Mouse (Mus musculus) spleen, adult 2 months (tissue): ENCODE results near the gene Prickle4. TPM values are rescaled to one million over a fixed set of nuclear protein-coding genes. Genes with fewer than 3 reads are reported as not detected.

Experiments used
- DNase-seq, 2 experiments: peaks; one replicate each; pipeline versions ENCODE4 v3.0.0 to v3.0.0-alpha.2; 2012 to 2021; ENCODE audit warnings: low spot score in 2 of 2, low read depth in 1 of 2
- H3K27ac ChIP-seq: fragments of 200-500 bp; 2 replicates; pipeline ENCODE4 v1.5.1; 2012; ENCODE audit warnings: low read length, inconsistent platforms; ENCODE audit not compliant: insufficient read depth
- H3K27me3 ChIP-seq: fragments of 200-500 bp; 2 replicates; pipeline ENCODE4 v1.6.1; 2012; ENCODE audit warnings: mild to moderate bottlenecking, moderate library complexity, low read length, inconsistent platforms; ENCODE audit not compliant: control insufficient read depth, insufficient read depth
- H3K36me3 ChIP-seq: fragments of 200-500 bp; 2 replicates; pipeline ENCODE4 v1.6.1; 2012; ENCODE audit warnings: mild to moderate bottlenecking, low read length, inconsistent platforms; ENCODE audit not compliant: control insufficient read depth, insufficient read depth
- H3K4me1 ChIP-seq: fragments of 200-500 bp; 2 replicates; pipeline ENCODE4 v1.6.1; 2011; ENCODE audit warnings: inconsistent platforms; ENCODE audit not compliant: control insufficient read depth, insufficient read depth, insufficient read length
- H3K4me3 ChIP-seq: fragments of 200-500 bp; 2 replicates; pipeline ENCODE4 v1.5.1; 2011; ENCODE audit warnings: mild to moderate bottlenecking, inconsistent platforms; ENCODE audit not compliant: insufficient read depth, insufficient read length; ENCODE audit errors: extremely low read depth
- CTCF ChIP-seq: fragments of 200-500 bp; IDR thresholded peaks from 2 replicates; pipeline ENCODE4 v1.5.1; 2011; ENCODE audit warnings: mild to moderate bottlenecking, inconsistent platforms; ENCODE audit not compliant: insufficient read depth, insufficient read length, insufficient replicate concordance; ENCODE audit errors: extremely low read depth
- POLR2A ChIP-seq: fragments of 200-500 bp; IDR thresholded peaks from 2 replicates; pipeline ENCODE4 v1.6.1; 2011; ENCODE audit warnings: low read depth, low read length, inconsistent platforms
- WGBS: fragments of 180-500 bp; shearing (Covaris S2); methylation state at CpG from one replicate; pipeline ENCODE4 v1.1.7; 2018; 5-methylcytosine and 5-hydroxymethylcytosine counted together
- polyA plus RNA-seq: library from polyadenylated mRNA; depleted of rRNA; stranded (reverse); fragments of >200 nt; gene quantifications from 2 replicates; pipeline ENCODE4 v1.2.3, GENCODE M21; 2012

The Prickle4 gene
- polyA plus RNA-seq, 1 experiment = 1.7 TPM

DNA sequence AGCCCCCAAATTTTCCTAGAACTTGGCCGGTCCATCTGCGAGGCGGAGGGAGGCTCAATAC is 264 bp downstream of the Prickle4 start, which contains the start of gene Gm21981:
Gene Gm21981, minus strand, starts transcription at position 14 of the 61 bp plus-strand sequence.
- H3K27ac ChIP-seq = no peak within 1 kb of the TSS
- H3K27me3 ChIP-seq = peaks cover 3% of the 10 kb centered on the region; the same call in 1 of the 2 replicates
- WGBS = 4% methylated on average over 3 of the region's 3 CpGs
- H3K4me3 ChIP-seq = peak within 1 kb of the TSS; percentile 64
- 0 out of 2 replicates have a peak, but pooled peaks cover under 1% of the 10 kb centered on the region for H3K4me1 ChIP-seq
- no peaks in the 10 kb centered on the region for H3K36me3 ChIP-seq
- TF ChIP-seq CTCF (no peak), POLR2A (no peak)
- DNase-seq = no peak

DNA sequence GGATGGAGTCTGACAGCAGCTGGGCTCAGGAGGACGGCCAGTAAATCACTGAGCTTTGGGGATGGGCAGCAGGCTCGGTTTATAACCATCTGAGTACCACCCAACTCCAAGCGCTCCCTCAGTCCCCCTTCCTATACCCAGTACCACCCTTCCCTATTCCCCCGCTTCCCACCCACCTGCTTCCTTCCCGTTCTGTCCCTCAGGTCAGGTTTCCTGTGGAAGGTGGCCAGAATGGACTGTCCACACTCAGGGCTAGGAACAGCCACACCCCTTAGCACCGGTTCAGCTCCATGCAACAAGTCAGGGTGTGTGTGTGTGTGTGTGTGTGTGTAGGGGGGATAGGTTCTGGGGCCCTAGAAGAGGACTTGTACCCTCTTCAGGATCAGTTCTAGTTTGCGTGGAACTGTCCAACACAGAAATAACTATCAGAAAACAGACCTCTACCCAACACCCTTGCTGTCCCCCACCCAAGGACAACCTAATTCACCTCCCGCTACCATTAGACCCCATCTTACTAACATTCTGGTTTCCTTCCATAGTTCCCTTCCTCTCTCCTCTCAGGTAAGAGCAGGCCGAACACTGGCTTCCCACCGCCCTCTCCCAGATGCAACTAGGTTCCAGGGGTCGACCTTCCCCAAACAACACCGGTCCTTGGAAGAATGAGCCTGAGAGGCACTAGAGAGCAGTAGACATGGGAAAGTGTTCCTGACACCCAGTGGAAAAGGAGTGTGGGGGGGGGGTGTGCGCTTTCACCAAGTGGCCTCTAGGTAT is 680 bp downstream of the Prickle4 start:
- no peak for TF ChIP-seq POLR2A
- TF ChIP-seq CTCF = no peak
- Histone ChIP-seq H3K4me1 (peaks cover 4% of the 10 kb centered on the region; the same call in 1 of the 2 replicates), H3K27ac (no peak overlapping the region), H3K4me3 (peak overlapping the region; percentile 64; the same call in 1 of the 2 replicates), H3K36me3 (no peaks in the 10 kb centered on the region), H3K27me3 (peaks cover 3% of the 10 kb centered on the region; the same call in 1 of the 2 replicates)
- 67% methylated on average over 13 of the region's 13 CpGs for WGBS
- no peak for DNase-seq

DNA sequence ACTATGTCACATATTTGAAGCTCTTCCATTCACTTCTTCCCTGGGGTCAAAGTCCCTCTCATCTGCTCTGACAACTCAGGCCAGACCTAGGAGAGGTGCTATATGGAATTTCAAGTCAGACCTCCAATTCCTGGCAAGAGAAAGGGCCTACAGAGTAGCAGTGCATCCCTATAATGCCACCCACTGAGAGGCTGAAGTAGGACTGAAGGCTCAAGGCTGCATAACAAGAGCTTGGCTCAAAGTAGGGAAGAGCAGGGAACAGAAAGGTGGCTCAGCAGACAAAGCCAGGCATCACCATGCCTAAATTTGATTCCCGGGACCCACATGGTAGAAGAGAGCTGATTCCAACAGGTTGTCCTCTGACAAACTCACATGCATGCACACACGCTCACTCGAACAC is 2.9 kb downstream of the Prickle4 start:
- Histone ChIP-seq H3K4me3 (no peak overlapping the region), H3K4me1 (peaks cover 5% of the 10 kb centered on the region; the same call in 1 of the 2 replicates), H3K36me3 (no peaks in the 10 kb centered on the region), H3K27ac (no peak overlapping the region), H3K27me3 (peaks cover 3% of the 10 kb centered on the region; the same call in 1 of the 2 replicates)
- no peak for TF ChIP-seq POLR2A
- no peak for TF ChIP-seq CTCF
- 88% methylated on average over 3 of the region's 3 CpGs for WGBS
- DNase-seq = no peak

DNA sequence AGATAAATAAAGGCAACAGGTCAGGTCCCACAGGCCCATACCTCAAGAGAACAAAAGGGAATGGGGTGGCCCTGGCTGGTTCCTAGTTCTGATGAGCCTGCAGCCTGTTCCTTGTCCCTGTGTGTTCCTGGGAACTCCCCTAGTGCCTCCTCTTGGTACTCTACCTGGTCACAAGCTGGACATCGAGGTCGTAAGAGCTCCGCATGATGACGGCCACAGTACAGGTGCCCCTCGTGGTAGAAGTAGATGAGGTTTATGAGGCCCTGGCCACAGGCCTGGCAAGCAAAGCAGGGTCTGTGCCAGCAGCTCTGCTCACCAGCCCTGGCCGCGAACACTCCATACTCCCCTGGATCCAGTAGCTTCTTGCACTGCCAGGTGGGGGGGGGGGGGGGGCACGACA is 4.6 kb downstream of the Prickle4 start:
- H3K36me3 ChIP-seq = peaks cover 2% of the 10 kb centered on the region; the same call in 1 of the 2 replicates
- H3K27ac ChIP-seq = no peak overlapping the region
- H3K27me3 ChIP-seq = no peaks in the 10 kb centered on the region
- no peak overlapping the region for H3K4me3 ChIP-seq
- TF ChIP-seq POLR2A = no peak
- TF ChIP-seq CTCF = no peak
- peaks cover 5% of the 10 kb centered on the region; the same call in 1 of the 2 replicates for H3K4me1 ChIP-seq
- WGBS = 93% methylated on average over 8 of the region's 8 CpGs
- DNase-seq = no peak

DNA sequence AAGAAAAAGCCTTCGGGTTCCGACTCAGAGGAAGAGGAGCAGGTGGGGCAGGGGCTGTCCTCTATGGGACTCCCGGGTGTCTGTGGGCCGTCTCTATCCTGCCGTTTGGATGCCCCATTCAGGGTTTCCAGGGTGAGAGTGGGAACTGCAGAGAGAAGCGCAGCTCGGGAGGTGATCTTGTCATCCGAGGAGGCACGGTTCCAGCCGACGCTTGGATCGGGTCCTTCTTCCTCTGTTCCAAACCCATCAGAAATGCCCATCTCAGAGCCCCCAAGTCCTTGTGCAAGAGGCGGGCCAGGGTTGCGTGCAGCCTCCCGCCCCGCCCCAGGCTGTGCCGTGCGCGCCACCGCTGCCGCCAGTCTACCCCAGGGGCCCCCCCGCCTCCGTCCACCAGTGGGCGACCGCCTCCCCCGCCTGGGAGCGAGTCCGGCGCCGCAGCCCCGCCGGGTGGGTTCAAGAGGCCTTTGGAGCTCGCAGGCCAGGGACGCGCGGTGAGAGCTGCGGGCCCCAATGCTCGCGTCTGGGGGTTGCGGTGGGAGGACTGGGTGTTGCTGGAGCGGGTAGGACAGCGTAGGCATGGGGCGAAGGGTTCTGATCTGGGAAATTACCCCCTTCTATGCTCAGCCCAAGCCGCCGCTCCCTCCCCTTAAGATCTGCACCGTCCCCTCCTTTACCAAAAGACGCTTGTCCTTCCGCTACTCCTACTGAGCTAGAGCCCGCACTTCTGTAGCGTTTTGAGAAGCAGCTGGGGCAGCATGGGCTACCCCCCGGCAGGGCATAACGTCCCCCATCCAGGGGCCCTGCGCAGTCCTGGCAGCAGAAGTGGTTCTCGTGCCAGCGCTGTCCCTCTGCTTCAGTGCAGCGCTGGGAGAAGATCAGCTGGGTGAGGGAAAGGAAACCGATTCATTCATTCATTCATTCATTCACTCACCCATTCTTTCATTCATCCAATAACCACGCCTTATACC is 5.6 kb downstream of the Prickle4 start, which contains the start of gene Frs3:
Gene Frs3, plus strand, starts transcription at position 423 of the 968 bp plus-strand sequence.
- Histone ChIP-seq H3K27me3 (no peaks in the 10 kb centered on the region), H3K4me1 (peaks cover 5% of the 10 kb centered on the region; the same call in 1 of the 2 replicates), H3K4me3 (peak within 1 kb of the TSS; percentile 80), H3K36me3 (peaks cover 2% of the 10 kb centered on the region; the same call in 1 of the 2 replicates), H3K27ac (peak within 1 kb of the TSS; percentile 53)
- TF ChIP-seq CTCF (no peak), POLR2A (no peak)
- peak in 1 of 2 experiments; percentile 55 for DNase-seq
- 3% methylated on average over 56 of the region's 58 CpGs for WGBS

DNA sequence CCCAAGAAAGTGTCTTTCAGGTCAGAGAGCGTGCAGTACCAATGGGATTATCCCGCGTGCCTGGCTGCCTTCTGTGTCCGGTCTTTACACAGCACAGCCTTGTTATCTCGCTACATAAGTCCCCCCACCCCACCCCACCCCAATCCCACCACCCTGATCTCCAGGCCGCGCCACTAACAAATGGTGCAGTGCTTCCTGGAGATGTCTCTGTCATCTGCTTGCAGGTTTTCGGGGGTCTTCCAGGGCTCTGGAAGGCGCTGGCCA is 6.3 kb downstream of the Prickle4 start, which contains the start of gene Tomm6:
Gene Tomm6, minus strand, starts transcription at position 43 of the 264 bp plus-strand sequence.
- H3K4me3 ChIP-seq = peak within 1 kb of the TSS; percentile 80
- no peak for TF ChIP-seq CTCF
- TF ChIP-seq POLR2A = no peak
- H3K27ac ChIP-seq = peak within 1 kb of the TSS; percentile 53
- peaks cover 2% of the 10 kb centered on the region; the same call in 1 of the 2 replicates for H3K36me3 ChIP-seq
- no peak for DNase-seq
- no peaks in the 10 kb centered on the region for H3K27me3 ChIP-seq
- peaks cover 5% of the 10 kb centered on the region; the same call in 1 of the 2 replicates for H3K4me1 ChIP-seq
- WGBS = 0% methylated on average over 9 of the region's 9 CpGs
